Mouse (Mus musculus): ENCODE data around the gene Olfr750.

The Olfr750 gene

DNA sequence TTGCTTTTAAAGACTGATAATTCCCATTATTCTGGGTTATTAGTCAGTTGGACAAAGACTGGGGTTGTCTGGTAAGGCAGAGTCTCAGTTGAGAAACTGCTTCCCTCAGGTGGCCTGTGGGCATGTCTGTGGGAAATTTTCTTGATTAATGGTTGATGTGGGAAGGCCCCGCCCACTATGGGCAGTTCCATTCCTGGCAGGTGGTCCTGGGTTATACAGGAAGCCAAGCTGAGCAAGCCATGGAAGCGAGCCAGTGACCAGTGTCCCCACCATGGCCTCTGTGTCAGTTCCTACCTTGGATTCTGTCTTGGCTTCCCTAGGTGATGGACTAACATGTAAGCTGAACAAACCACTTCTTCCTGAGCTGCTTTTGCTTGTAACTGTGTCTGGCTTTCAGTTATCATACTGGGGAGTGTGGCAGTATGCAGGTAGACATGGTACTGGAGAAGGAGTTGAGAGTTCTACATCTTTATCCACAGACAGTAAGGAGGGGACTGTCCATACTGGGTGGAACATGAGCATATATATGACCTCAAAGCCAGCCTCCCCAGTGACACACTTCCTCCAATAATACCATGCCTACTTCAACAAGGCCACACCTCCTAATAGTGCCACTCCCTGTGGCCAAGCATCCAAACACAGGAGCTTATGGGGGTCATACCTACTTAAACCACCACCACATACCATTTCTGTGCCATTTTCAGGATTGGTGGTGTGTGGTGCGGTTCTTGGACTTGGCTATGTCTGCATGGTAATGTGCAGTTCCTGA lies 46.7 kb downstream of the Olfr750 start:
- no peak for DNase-seq (ENCODE audit: low read depth)

- DNase-seq (ENCODE audit: low read depth): peak; percentile 90
Measured at GRCm38 (mm10) chr14:51026391-51027133, 47.7 kb downstream of the Olfr750 start.

DNA sequence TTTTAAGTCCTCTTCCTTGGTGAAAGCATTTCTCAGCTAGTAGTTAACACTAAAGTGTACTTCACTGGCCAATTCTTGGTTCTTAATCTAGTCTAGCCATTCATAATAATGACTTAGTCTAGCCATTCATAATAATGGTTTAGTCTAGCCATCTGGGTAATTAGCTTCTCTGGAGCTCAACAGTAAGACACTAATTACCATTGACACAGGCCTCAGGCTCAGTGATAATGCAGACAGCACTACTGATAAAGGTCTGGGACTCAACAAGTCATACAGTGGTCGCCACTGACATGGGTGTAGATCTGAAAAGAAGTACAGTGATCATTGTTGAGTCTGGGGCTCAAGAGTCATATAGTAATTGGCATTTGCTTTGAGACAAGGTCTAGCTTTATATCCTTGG lies 49.4 kb downstream of the Olfr750 start:
- DNase-seq (ENCODE audit: low read depth): no peak

DNA sequence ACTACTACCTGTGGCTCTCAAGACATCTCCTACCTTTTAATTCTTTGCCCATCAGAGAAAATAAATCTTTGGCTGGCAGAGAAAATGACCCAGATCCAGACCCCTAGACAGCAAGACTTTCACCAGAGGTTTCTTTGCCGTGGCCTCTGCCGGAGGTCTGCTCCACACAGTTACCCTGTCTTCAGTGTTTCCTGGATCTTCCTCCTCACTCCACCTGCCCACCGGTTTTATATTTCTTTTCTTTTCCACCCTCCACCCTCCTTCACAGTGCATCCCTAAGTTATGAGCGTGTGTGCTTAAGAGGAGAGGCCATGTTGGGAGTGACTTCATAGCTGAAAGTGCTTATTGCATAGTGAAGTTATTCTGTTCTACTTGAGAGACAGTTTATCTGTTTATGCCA lies 50.8 kb downstream of the Olfr750 start:
- no peak for DNase-seq (ENCODE audit: low read depth)

GRCm38 (mm10) chr14:51017256-51017655 lies 57.0 kb downstream of the Olfr750 start:
- DNase-seq (ENCODE audit: low read depth): no peak

All from induced T-regulatory cell, adult 2 months (primary cell).